Mouse (Mus musculus) v-Abl transformed pro-B cells (cell line): ENCODE measurements around the gene Lbx2.

Experiments
- in situ Hi-C, 2 experiments: fragments of 400-800 bp; cut with MboI; formaldehyde crosslinking; loops; one replicate each; pipeline ENCODE4 v1.15.1; 2025; ENCODE audit not compliant: unreplicated experiment in 2 of 2

The Lbx2 gene

GRCm38 (mm10) chr6:83124851-83125312 lies 38.7 kb downstream of the Lbx2 start:
- in situ Hi-C loops: loop anchor here in 1 of 2 experiments (5.0 kb wide), 1 partner anchor 382 kb away; the partner anchor contains the start of gene Dguok

- in situ Hi-C loops: no loop called here
Measured at GRCm38 (mm10) chr6:83125331-83125730, 39.2 kb downstream of the Lbx2 start, which contains the start of gene Ino80b. Gene Ino80b (minus strand): TSS chr6:83125431.

GRCm38 (mm10) chr6:83127419-83127818 lies 41.3 kb downstream of the Lbx2 start:
- in situ Hi-C loops: no loop called here

- in situ Hi-C loops: no loop called here
Measured at GRCm38 (mm10) chr6:83131469-83132034, 45.4 kb downstream of the Lbx2 start.

GRCm38 (mm10) chr6:83132176-83132919 lies 46.2 kb downstream of the Lbx2 start:
- in situ Hi-C loops: no loop called here

GRCm38 (mm10) chr6:83134226-83134625 lies 48.1 kb downstream of the Lbx2 start:
- in situ Hi-C loops: no loop called here

GRCm38 (mm10) chr6:83134951-83135513 lies 48.9 kb downstream of the Lbx2 start, which contains the start of gene Rtkn:
Gene Rtkn (plus strand): TSS chr6:83135463.
- in situ Hi-C loops: no loop called here

- in situ Hi-C loops: no loop called here
Measured at GRCm38 (mm10) chr6:83135571-83136161, 49.5 kb downstream of the Lbx2 start.

GRCm38 (mm10) chr6:83136291-83136880 lies 50.2 kb downstream of the Lbx2 start:
- in situ Hi-C loops: no loop called here

- in situ Hi-C loops: no loop called here
Measured at GRCm38 (mm10) chr6:83136881-83137575, 50.9 kb downstream of the Lbx2 start.

- in situ Hi-C loops: no loop called here
Measured at GRCm38 (mm10) chr6:83137576-83137950, 51.4 kb downstream of the Lbx2 start.
